Mouse (Mus musculus) midbrain, embryonic 16.5 days (tissue): ENCODE results near the gene Ankrd49. TPM values are rescaled to one million over a fixed set of nuclear protein-coding genes. Genes with fewer than 3 reads are reported as not detected.

Experiments used
- ATAC-seq: fragments of 200-750 bp; cut with Nextera tagmentation; 2 replicates; pipeline ENCODE4 v1.8.0; 2017; ENCODE audit warnings: moderate TSS enrichment
- H3K27ac ChIP-seq: fragments of 300-500 bp; sonication (generic); 2 replicates; pipeline ENCODE4 v1.5.1; 2014; ENCODE audit warnings: mild to moderate bottlenecking, low read length, mixed read lengths
- H3K27me3 ChIP-seq: fragments of 300-500 bp; sonication (generic); 2 replicates; pipeline ENCODE4 v1.6.1; 2014; ENCODE audit warnings: low read depth, low read length, mixed read lengths; ENCODE audit not compliant: control insufficient read depth, insufficient read depth
- H3K36me3 ChIP-seq: fragments of 300-500 bp; sonication (generic); 2 replicates; pipeline ENCODE4 v1.6.1; 2014; ENCODE audit warnings: mild to moderate bottlenecking, low read length, moderate library complexity, mixed read lengths; ENCODE audit not compliant: control insufficient read depth, insufficient read depth
- H3K4me1 ChIP-seq: fragments of 300-500 bp; sonication (generic); 2 replicates; pipeline ENCODE4 v1.6.1; 2014; ENCODE audit warnings: mild to moderate bottlenecking, low read length, mixed read lengths; ENCODE audit not compliant: control insufficient read depth, insufficient read depth
- H3K4me2 ChIP-seq: fragments of 300-500 bp; sonication (generic); 2 replicates; pipeline ENCODE4 v1.6.1; 2014; ENCODE audit warnings: mild to moderate bottlenecking, low read length, mixed read lengths
- H3K4me3 ChIP-seq: fragments of 300-500 bp; sonication (generic); 2 replicates; pipeline ENCODE4 v1.5.1; 2014; ENCODE audit warnings: low read depth, mild to moderate bottlenecking, low read length, moderate library complexity, mixed read lengths
- H3K9ac ChIP-seq: fragments of 300-500 bp; sonication (generic); 2 replicates; pipeline ENCODE4 v1.6.1; 2014; ENCODE audit warnings: low read depth, low read length, mixed read lengths
- H3K9me3 ChIP-seq: fragments of 300-500 bp; sonication (generic); replicated peaks from 2 replicates; pipeline ENCODE4 v1.6.1; 2014; ENCODE audit warnings: mild to moderate bottlenecking, low read length, mixed read lengths; ENCODE audit not compliant: control insufficient read depth, poor library complexity, severe bottlenecking
- WGBS: fragments of 180-500 bp; shearing (Covaris S2); extraction: QIAGEN DNeasy Blood & Tissue Kit; methylation state at CpG from one replicate; pipeline ENCODE4 v1.1.7; 2014; 5-methylcytosine and 5-hydroxymethylcytosine counted together
- polyA plus RNA-seq: library from polyadenylated mRNA; unstranded; fragments of >200 nt; fragmentation: Nextera tagmentation; extraction: Ambion mirVana; gene quantifications from 2 replicates; pipeline ENCODE4 v1.2.1, GENCODE M21; 2015

Gene Ankrd49
- polyA plus RNA-seq, 1 experiment from 2014 or later = 27.9 TPM

- H3K4me2 ChIP-seq = no peak overlapping the region
- H3K9me3 ChIP-seq = no peaks in the 10 kb centered on the region
- no peaks in the 10 kb centered on the region for H3K36me3 ChIP-seq
- no peak for ATAC-seq
- H3K27me3 ChIP-seq = peaks cover 8% of the 10 kb centered on the region; the same call in 1 of the 2 replicates
- peaks cover 8% of the 10 kb centered on the region; the same call in 1 of the 2 replicates for H3K4me1 ChIP-seq
- H3K27ac ChIP-seq = no peak overlapping the region
- H3K4me3 ChIP-seq = no peak overlapping the region
- H3K9ac ChIP-seq = no peak overlapping the region
Observed at GRCm38 (mm10) chr9:14753947-14754346, 30.7 kb downstream of the Ankrd49 start.

- H3K4me1 ChIP-seq = peaks cover 8% of the 10 kb centered on the region; the same call in 1 of the 2 replicates
- ATAC-seq = peak; percentile 86
- no peaks in the 10 kb centered on the region for H3K9me3 ChIP-seq
- H3K4me2 ChIP-seq = peak within 1 kb of the TSS; percentile 94
- H3K27me3 ChIP-seq = peaks cover 8% of the 10 kb centered on the region; the same call in 1 of the 2 replicates
- WGBS = under 1% methylated on average over 27 of the region's 28 CpGs
- peak within 1 kb of the TSS; percentile 76 for H3K9ac ChIP-seq
- no peak within 1 kb of the TSS; the same call in 1 of the 2 replicates for H3K27ac ChIP-seq
- no peaks in the 10 kb centered on the region for H3K36me3 ChIP-seq
- peak within 1 kb of the TSS; percentile 58 for H3K4me3 ChIP-seq
Observed at GRCm38 (mm10) chr9:14752001-14752522, 32.6 kb downstream of the Ankrd49 start, which contains the start of gene Fut4. Fut4 (minus strand) TSS chr9:14752393.

- Histone ChIP-seq H3K9ac (peak overlapping the region; percentile 76), H3K9me3 (no peaks in the 10 kb centered on the region), H3K36me3 (no peaks in the 10 kb centered on the region), H3K4me1 (peaks cover 8% of the 10 kb centered on the region; the same call in 1 of the 2 replicates), H3K4me3 (peak overlapping the region; percentile 58), H3K27me3 (peaks cover 8% of the 10 kb centered on the region; the same call in 1 of the 2 replicates), H3K4me2 (peak overlapping the region; percentile 94), H3K27ac (no peak overlapping the region; the same call in 1 of the 2 replicates)
- under 1% methylated on average over 50 of the region's 50 CpGs for WGBS
- peak; percentile 89 for ATAC-seq
Observed at GRCm38 (mm10) chr9:14751503-14752000, 33.1 kb downstream of the Ankrd49 start.

GRCm38 (mm10) chr9:14750901-14751502, 33.7 kb downstream of the Ankrd49 start:
- no peaks in the 10 kb centered on the region for H3K36me3 ChIP-seq
- H3K27ac ChIP-seq = no peak overlapping the region
- peak overlapping the region; percentile 76 for H3K9ac ChIP-seq
- WGBS = 57% methylated on average over 42 of the region's 42 CpGs
- peak overlapping the region; percentile 94 for H3K4me2 ChIP-seq
- H3K4me1 ChIP-seq = peaks cover 8% of the 10 kb centered on the region; the same call in 1 of the 2 replicates
- peak overlapping the region; percentile 58 for H3K4me3 ChIP-seq
- no peaks in the 10 kb centered on the region for H3K9me3 ChIP-seq
- ATAC-seq = peak; percentile 32
- peaks cover 8% of the 10 kb centered on the region; the same call in 1 of the 2 replicates for H3K27me3 ChIP-seq

GRCm38 (mm10) chr9:14740151-14740924, 44.3 kb downstream of the Ankrd49 start, which contains the start of gene Piwil4:
Piwil4 (minus strand) TSS chr9:14740733.
- Histone ChIP-seq H3K36me3 (no peaks in the 10 kb centered on the region), H3K9ac (no peak within 1 kb of the TSS), H3K4me2 (no peak within 1 kb of the TSS), H3K4me3 (no peak within 1 kb of the TSS), H3K27me3 (no peaks in the 10 kb centered on the region), H3K9me3 (no peaks in the 10 kb centered on the region), H3K27ac (no peak within 1 kb of the TSS), H3K4me1 (no peaks in the 10 kb centered on the region)
- no peak for ATAC-seq
- 87% methylated on average over 19 of the region's 19 CpGs for WGBS

GRCm38 (mm10) chr9:14739498-14740150, 45.0 kb downstream of the Ankrd49 start:
- no peaks in the 10 kb centered on the region for H3K36me3 ChIP-seq
- ATAC-seq = no peak
- H3K9ac ChIP-seq = no peak overlapping the region
- H3K9me3 ChIP-seq = no peaks in the 10 kb centered on the region
- no peaks in the 10 kb centered on the region for H3K27me3 ChIP-seq
- no peaks in the 10 kb centered on the region for H3K4me1 ChIP-seq
- 90% methylated on average over 4 of the region's 4 CpGs for WGBS
- H3K4me2 ChIP-seq = no peak overlapping the region
- H3K4me3 ChIP-seq = no peak overlapping the region
- no peak overlapping the region for H3K27ac ChIP-seq

GRCm38 (mm10) chr9:14730941-14731541, 53.6 kb downstream of the Ankrd49 start:
- H3K4me3 ChIP-seq = no peak overlapping the region
- 59% methylated on average over 9 of the region's 9 CpGs for WGBS
- no peak overlapping the region for H3K9ac ChIP-seq
- no peaks in the 10 kb centered on the region for H3K4me1 ChIP-seq
- no peaks in the 10 kb centered on the region for H3K36me3 ChIP-seq
- ATAC-seq = peak; percentile 51; the same call in 1 of the 2 replicates
- no peak overlapping the region for H3K4me2 ChIP-seq
- H3K9me3 ChIP-seq = no peaks in the 10 kb centered on the region
- no peaks in the 10 kb centered on the region for H3K27me3 ChIP-seq
- H3K27ac ChIP-seq = no peak overlapping the region
